Mouse (Mus musculus) liver, adult 2 months (tissue): Measurements from ENCODE around the gene Trim7.
"Not testable (repeated sequence)": the region's sequence is repeated elsewhere in the genome, so short reads cannot be mapped to it uniquely, and the experiment has no call there.

Experiments used
- CTCF ChIP-seq: fragments of 200-500 bp; IDR thresholded peaks from 2 replicates; pipeline ENCODE4 v1.5.1; 2011; ENCODE audit warnings: low read depth, low read length, control low read depth
- POLR2A ChIP-seq: fragments of 200-500 bp; IDR thresholded peaks from 2 replicates; pipeline ENCODE4 v1.6.1; 2011; ENCODE audit warnings: low read length, control low read depth; ENCODE audit not compliant: insufficient read depth; ENCODE audit errors: extremely low read depth

DNA sequence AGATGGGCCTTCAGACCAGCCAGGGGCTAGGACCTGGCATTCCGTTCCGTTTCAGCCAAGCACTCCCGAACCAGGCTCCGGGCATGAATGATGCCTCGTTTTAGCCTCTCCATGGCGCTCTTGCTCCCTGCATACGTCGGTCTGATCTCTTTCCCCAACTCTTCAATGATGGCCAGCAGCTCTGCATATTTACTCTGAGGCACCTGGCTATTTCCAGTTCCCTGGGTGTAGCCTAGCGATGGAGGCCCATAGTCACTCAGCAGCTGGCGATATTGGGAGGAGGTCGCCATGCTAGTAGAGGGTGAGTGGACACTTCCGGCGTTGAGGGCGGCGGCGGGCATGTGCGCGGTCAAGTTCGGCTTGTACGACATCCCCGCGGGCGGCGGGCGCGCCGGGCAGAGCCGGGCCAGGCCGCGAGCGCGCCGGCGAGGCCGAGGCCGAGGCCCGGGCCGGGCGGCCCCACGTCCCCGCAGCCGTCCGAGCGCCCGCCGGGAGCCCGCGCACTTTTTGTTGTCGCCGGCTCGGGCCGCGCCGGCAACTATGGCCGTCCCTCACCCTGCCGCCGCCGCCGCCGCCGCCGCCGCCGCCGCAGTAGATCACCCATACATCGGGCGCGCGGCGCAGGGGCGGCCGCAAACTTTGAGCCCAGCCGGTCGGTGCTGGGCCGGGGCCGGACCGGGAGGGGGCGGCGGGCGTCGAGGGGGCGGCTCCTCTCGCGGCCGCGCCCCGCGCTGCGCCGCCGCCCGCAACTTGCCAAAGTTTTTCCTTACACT, at the start of gene Trim7, which contains the start of gene Gm12184:
- TF ChIP-seq POLR2A, CTCF: not testable (repeated sequence)
